Mouse (Mus musculus) layer of hippocampus, adult 11-12 months (tissue): ENCODE measurements around the gene Fam234b.
A peak's percentile ranks its signal among the peaks of the same experiment; 100 is the strongest.

Experiments used
- DNase-seq: peaks from one replicate; pipeline ENCODE4 v3.0.0; 2022; ENCODE audit warnings: low spot score

The Fam234b gene

GRCm38 (mm10) chr6:135197921-135198532 lies at the start of gene Fam234b, which contains the start of gene Hebp1:
TSS of gene Fam234b (plus strand) at chr6:135197977.
TSS of gene Hebp1 (minus strand) at chr6:135198022.
- peak; percentile 88 for DNase-seq

- DNase-seq = no peak
Observed at GRCm38 (mm10) chr6:135148506-135148905, 49.3 kb upstream of the Fam234b start.

GRCm38 (mm10) chr6:135149175-135149574 lies 48.6 kb upstream of the Fam234b start:
- DNase-seq = no peak

- DNase-seq = no peak
Observed at GRCm38 (mm10) chr6:135149722-135150121, 48.1 kb upstream of the Fam234b start.

GRCm38 (mm10) chr6:135150311-135150710 lies 47.5 kb upstream of the Fam234b start:
- no peak for DNase-seq

- no peak for DNase-seq
Observed at GRCm38 (mm10) chr6:135153719-135154118, 44.1 kb upstream of the Fam234b start.

GRCm38 (mm10) chr6:135156597-135156996 lies 41.2 kb upstream of the Fam234b start:
- no peak for DNase-seq

GRCm38 (mm10) chr6:135157496-135157895 lies 40.3 kb upstream of the Fam234b start:
- DNase-seq = no peak

GRCm38 (mm10) chr6:135158509-135158908 lies 39.3 kb upstream of the Fam234b start:
- DNase-seq = no peak

GRCm38 (mm10) chr6:135161356-135161755 lies 36.4 kb upstream of the Fam234b start:
- DNase-seq = no peak

- DNase-seq = no peak
Observed at GRCm38 (mm10) chr6:135162311-135162710, 35.5 kb upstream of the Fam234b start.

- DNase-seq = no peak
Observed at GRCm38 (mm10) chr6:135162861-135163260, 34.9 kb upstream of the Fam234b start.

GRCm38 (mm10) chr6:135165191-135165590 lies 32.6 kb upstream of the Fam234b start:
- DNase-seq = no peak

GRCm38 (mm10) chr6:135165706-135166105 lies 32.1 kb upstream of the Fam234b start:
- no peak for DNase-seq

GRCm38 (mm10) chr6:135166262-135166661 lies 31.5 kb upstream of the Fam234b start:
- no peak for DNase-seq

GRCm38 (mm10) chr6:135166712-135167111 lies 31.1 kb upstream of the Fam234b start:
- no peak for DNase-seq

GRCm38 (mm10) chr6:135167380-135168311 lies 30.1 kb upstream of the Fam234b start:
- DNase-seq = peak; percentile 89

- DNase-seq = no peak
Observed at GRCm38 (mm10) chr6:135168471-135168870, 29.3 kb upstream of the Fam234b start.

- DNase-seq = no peak
Observed at GRCm38 (mm10) chr6:135169246-135169645, 28.5 kb upstream of the Fam234b start.

- DNase-seq = no peak
Observed at GRCm38 (mm10) chr6:135171736-135172135, 26.0 kb upstream of the Fam234b start.

GRCm38 (mm10) chr6:135175014-135175413 lies 22.8 kb upstream of the Fam234b start:
- no peak for DNase-seq

- DNase-seq = no peak
Observed at GRCm38 (mm10) chr6:135177271-135177670, 20.5 kb upstream of the Fam234b start.

- no peak for DNase-seq
Observed at GRCm38 (mm10) chr6:135178599-135178998, 19.2 kb upstream of the Fam234b start.
